Mouse (Mus musculus): ENCODE data around the gene Sbf1. TPM values are rescaled to one million over a fixed set of nuclear protein-coding genes. Genes with fewer than 3 reads are reported as not detected.

The Sbf1 gene
- 92.9 and 101 TPM in 2 replicates for polyA plus RNA-seq (2015; fragmentation: Nextera tagmentation; extraction: Ambion mirVana)

DNA sequence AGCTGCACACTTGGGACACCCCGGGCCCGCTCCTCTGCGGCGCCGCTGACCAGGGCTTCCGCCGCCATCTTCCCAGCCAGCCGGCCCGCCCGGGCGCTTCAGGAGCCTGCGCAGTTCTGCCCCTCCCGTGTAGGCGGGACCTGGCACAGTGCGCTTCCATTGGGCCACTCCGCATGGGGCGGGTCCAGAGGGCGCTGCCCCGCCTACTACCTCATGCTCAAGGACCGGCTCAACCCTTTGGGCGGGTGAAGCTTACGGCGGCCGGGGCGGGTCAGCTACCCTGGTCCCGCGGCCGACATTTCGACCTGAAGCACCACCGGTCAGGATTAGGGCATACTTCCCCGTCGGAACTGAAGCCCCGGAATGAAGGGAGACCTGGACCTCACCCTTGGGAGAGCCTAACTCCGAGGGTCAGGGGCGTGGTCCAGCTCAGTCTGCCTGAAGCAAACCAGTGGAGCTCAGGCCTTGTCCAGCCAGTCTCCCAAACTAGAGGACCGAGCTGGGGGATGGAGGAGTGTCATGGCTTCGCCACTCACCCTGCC lies at the start of gene Sbf1:
Sbf1 (minus strand) TSS at position 122 of the 542 bp plus-strand sequence.
- Histone ChIP-seq H3K9me3 (replicated peaks; ENCODE audit: control insufficient read depth, low read length, poor library complexity, severe bottlenecking) (no peaks in the 10 kb centered on the region), H3K27me3 (ENCODE audit: control insufficient read depth, insufficient read depth, low read depth, low read length) (no peaks in the 10 kb centered on the region), H3K27ac (ENCODE audit: low read length) (peak within 1 kb of the TSS; percentile 50; the same call in 1 of the 2 replicates), H3K4me3 (ENCODE audit: low read depth, low read length) (peak within 1 kb of the TSS; percentile 95), H3K4me1 (ENCODE audit: control insufficient read depth, insufficient read depth, low read length) (peaks cover 31% of the 10 kb centered on the region), H3K4me2 (ENCODE audit: low read length) (peak within 1 kb of the TSS; percentile 97), H3K9ac (ENCODE audit: low read depth, low read length) (peak within 1 kb of the TSS; percentile 92), H3K36me3 (ENCODE audit: control insufficient read depth, insufficient read depth, low read length) (no peaks in the 10 kb centered on the region)
- 1% methylated on average over 32 of the region's 37 CpGs for WGBS
- peak; percentile 99 for ATAC-seq

DNA sequence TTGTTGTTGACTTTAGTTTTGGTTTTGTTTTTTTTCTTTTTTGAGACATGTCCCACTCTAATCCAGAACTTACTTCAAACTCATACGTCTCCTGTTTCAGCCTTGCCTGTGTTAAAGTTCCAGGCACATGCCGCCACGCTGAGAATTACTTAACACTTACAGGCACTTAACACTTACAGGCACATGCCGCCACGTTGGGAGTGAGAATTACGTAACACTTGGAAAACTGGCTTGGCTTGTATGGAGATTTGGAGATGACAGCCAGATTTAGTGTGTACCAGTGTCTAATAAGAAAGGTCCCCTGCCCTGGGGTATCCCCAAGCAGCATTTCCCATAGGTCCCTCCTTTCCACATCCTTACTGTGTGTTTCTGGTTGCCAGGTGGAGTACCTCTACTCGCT lies 47.9 kb upstream of the Sbf1 start:
- no peak overlapping the region for H3K4me2 ChIP-seq (ENCODE audit: low read length)
- H3K36me3 ChIP-seq (ENCODE audit: control insufficient read depth, insufficient read depth, low read length), result peaks cover 32% of the 10 kb centered on the region
- peaks cover 3% of the 10 kb centered on the region for H3K4me1 ChIP-seq (ENCODE audit: control insufficient read depth, insufficient read depth, low read length)
- H3K9me3 ChIP-seq (replicated peaks; ENCODE audit: control insufficient read depth, low read length, poor library complexity, severe bottlenecking), result no peaks in the 10 kb centered on the region
- no peak overlapping the region for H3K9ac ChIP-seq (ENCODE audit: low read depth, low read length)
- H3K4me3 ChIP-seq (ENCODE audit: low read depth, low read length), result no peak overlapping the region
- no peak overlapping the region for H3K27ac ChIP-seq (ENCODE audit: low read length)
- whole genome bisulfite sequencing, result 92% methylated on average over 7 of the region's 7 CpGs
- H3K27me3 ChIP-seq (ENCODE audit: control insufficient read depth, insufficient read depth, low read depth, low read length), result no peaks in the 10 kb centered on the region
- ATAC-seq, result no peak

DNA sequence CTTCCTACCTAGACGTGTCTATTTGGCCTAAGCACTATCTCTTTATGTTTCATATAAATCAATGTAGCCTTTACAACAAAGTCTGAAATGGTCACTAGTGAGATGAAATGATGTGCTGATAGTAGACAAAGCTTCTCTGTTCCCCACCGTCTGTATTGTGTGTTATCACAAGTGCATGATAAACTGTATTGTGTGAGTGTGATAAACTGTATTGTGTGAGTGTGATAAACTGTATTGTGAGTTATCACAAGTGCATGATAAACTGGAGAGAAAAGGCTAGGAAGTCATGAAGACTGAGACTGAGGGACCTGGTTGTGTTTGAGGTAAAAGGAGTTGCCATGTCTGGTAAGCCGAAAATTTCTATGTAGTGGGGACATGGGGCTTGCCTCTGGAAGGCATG lies 43.7 kb upstream of the Sbf1 start:
- ATAC-seq, result no peak

DNA sequence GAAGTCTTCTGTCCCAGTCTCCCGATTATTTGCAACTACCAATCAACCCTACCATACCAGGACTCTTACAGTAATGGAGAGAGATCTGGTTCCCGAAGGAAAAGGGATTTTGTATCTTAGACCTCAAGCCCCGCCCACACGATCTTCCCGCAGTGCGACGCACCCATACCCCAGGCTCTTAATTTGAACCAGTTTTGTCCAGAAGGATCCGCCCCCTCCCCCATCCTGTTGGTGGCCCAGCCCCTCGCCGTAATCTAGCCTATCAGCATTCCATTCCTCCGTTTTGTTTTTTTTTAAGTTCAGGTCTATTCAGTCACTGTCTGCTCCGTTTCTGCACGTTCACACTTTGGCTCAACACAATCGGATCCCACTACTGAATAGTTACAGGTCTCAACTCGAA lies 41.3 kb upstream of the Sbf1 start:
- Histone ChIP-seq H3K4me2 (ENCODE audit: low read length) (peak overlapping the region; percentile 86), H3K9me3 (replicated peaks; ENCODE audit: control insufficient read depth, low read length, poor library complexity, severe bottlenecking) (no peaks in the 10 kb centered on the region), H3K4me3 (ENCODE audit: low read depth, low read length) (peak overlapping the region; percentile 77), H3K27me3 (ENCODE audit: control insufficient read depth, insufficient read depth, low read depth, low read length) (no peaks in the 10 kb centered on the region), H3K9ac (ENCODE audit: low read depth, low read length) (peak overlapping the region; percentile 76), H3K4me1 (ENCODE audit: control insufficient read depth, insufficient read depth, low read length) (peaks cover 29% of the 10 kb centered on the region), H3K27ac (ENCODE audit: low read length) (peak overlapping the region; percentile 75), H3K36me3 (ENCODE audit: control insufficient read depth, insufficient read depth, low read length) (peaks cover 20% of the 10 kb centered on the region; the same call in 1 of the 2 replicates)
- WGBS, result under 1% methylated on average over 15 of the region's 15 CpGs
- 0 out of 2 replicates have a peak, but pooled peaks have one; percentile 13 for ATAC-seq

More for the DNA sequence above, 43.7 kb upstream of the Sbf1 start:
- Histone ChIP-seq H3K9me3 (replicated peaks; ENCODE audit: control insufficient read depth, low read length, poor library complexity, severe bottlenecking) (no peaks in the 10 kb centered on the region), H3K27ac (ENCODE audit: low read length) (no peak overlapping the region), H3K4me1 (ENCODE audit: control insufficient read depth, insufficient read depth, low read length) (peaks cover 29% of the 10 kb centered on the region), H3K27me3 (ENCODE audit: control insufficient read depth, insufficient read depth, low read depth, low read length) (no peaks in the 10 kb centered on the region), H3K4me3 (ENCODE audit: low read depth, low read length) (no peak overlapping the region), H3K36me3 (ENCODE audit: control insufficient read depth, insufficient read depth, low read length) (peaks cover 16% of the 10 kb centered on the region), H3K9ac (ENCODE audit: low read depth, low read length) (no peak overlapping the region), H3K4me2 (ENCODE audit: low read length) (no peak overlapping the region)
- WGBS, result 86% methylated on average over 3 of the region's 3 CpGs

DNA sequence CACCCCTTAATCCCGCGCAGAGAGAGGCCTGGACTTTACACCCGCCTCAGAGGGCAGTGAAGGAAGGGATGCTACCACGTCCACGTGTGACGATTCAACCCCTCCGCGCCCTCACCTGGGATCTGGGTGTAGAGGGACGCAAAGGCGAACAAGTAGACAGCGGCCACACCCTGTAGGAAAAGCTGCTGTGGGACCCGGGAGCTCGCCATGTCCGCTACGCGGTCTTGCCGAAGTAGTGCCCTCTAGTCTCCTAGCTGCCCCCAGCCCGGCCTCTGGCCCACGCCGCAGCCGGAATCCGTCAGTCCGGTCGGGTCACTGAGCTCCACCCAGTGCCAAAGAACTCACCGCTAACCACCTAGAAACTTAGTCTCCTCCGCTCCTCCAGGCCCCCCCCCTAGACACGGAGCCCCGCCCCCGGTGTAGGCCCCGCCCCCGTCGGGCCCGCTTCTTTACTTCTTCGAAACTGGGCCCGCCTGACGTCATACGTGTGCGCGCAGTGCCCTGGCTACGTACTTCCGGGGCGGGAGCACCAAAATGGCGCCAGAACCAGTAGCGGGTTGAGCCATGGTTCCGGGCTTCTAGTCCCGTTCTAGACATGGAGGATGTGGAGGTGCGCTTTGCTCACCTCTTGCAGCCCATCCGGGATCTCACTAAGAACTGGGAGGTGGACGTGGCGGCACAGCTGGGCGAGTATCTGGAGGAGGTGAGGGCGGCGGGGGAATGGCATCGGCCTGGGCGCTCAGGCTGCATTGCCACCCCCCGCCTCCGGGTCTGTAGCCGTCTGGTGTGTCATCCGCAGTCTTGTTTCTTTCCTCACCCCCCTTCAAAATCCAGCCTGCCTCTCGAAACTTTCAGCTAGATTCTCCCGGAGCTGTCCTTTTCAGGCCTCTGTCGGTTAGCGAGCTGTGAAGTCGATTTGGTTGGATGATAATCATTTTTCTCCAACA lies 40.4 kb upstream of the Sbf1 start, which contains the start of the genes Lmf2 and Ncaph2:
Lmf2 (minus strand) TSS at position 419 of the 947 bp plus-strand sequence.
Ncaph2 (plus strand) TSS at position 479 of the 947 bp plus-strand sequence.
- 0% methylated on average over 64 of the region's 64 CpGs for WGBS
- H3K4me1 ChIP-seq (ENCODE audit: control insufficient read depth, insufficient read depth, low read length), result peaks cover 29% of the 10 kb centered on the region
- H3K27ac ChIP-seq (ENCODE audit: low read length), result peak within 1 kb of the TSS; percentile 75
- peaks cover 21% of the 10 kb centered on the region; the same call in 1 of the 2 replicates for H3K36me3 ChIP-seq (ENCODE audit: control insufficient read depth, insufficient read depth, low read length)
- peak; percentile 94 for ATAC-seq
- peak within 1 kb of the TSS; percentile 77 for H3K4me3 ChIP-seq (ENCODE audit: low read depth, low read length)
- H3K27me3 ChIP-seq (ENCODE audit: control insufficient read depth, insufficient read depth, low read depth, low read length), result no peaks in the 10 kb centered on the region
- H3K9ac ChIP-seq (ENCODE audit: low read depth, low read length), result peak within 1 kb of the TSS; percentile 76
- peak within 1 kb of the TSS; percentile 86 for H3K4me2 ChIP-seq (ENCODE audit: low read length)
- no peaks in the 10 kb centered on the region for H3K9me3 ChIP-seq (replicated peaks; ENCODE audit: control insufficient read depth, low read length, poor library complexity, severe bottlenecking)

DNA sequence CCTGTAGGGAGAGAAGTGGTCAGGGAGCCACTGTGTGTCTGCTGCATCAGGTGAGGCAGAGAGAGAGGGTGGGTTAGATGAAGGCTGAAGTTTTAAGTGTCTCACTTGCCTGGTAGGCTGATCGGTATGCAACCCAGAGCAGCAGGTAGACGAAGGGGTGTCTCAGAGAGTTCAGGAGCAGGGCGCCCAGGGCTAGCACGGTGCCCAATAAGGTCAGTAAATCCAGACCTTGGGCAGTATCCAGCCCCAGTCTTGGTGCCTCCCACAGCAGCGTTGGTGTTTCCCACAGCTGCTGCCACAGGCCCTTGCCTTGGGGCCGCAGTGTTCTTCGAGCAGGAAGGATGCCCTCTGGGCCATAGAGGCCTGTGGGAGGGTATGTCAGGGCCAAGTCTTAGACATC lies 39.3 kb upstream of the Sbf1 start:
- 79% methylated on average over 6 of the region's 7 CpGs for WGBS
- Histone ChIP-seq H3K36me3 (ENCODE audit: control insufficient read depth, insufficient read depth, low read length) (peaks cover 21% of the 10 kb centered on the region; the same call in 1 of the 2 replicates), H3K4me3 (ENCODE audit: low read depth, low read length) (peak overlapping the region; percentile 77), H3K4me1 (ENCODE audit: control insufficient read depth, insufficient read depth, low read length) (peaks cover 29% of the 10 kb centered on the region), H3K9ac (ENCODE audit: low read depth, low read length) (peak overlapping the region; percentile 76), H3K4me2 (ENCODE audit: low read length) (peak overlapping the region; percentile 86), H3K27ac (ENCODE audit: low read length) (no peak overlapping the region), H3K9me3 (replicated peaks; ENCODE audit: control insufficient read depth, low read length, poor library complexity, severe bottlenecking) (no peaks in the 10 kb centered on the region), H3K27me3 (ENCODE audit: control insufficient read depth, insufficient read depth, low read depth, low read length) (no peaks in the 10 kb centered on the region)
- ATAC-seq, result no peak

DNA sequence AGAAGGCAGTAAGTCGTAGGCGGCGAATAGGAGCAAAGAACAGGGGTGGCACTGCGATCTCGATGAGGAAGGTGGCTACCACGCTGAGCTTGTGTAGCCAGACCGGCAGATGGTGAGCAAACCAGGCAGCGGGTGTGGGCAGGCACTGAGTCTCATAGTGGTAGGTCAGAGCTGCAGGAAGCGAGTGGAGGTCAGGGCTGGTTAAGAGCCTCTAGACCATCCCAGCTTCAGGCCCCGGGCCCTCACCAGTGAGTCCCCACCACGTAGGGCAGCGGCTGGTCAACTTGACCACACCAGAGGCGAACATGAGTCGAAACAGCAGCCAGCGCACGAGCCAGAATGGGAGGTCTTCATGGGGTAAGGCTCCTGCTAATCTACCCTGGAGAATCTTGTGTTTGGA lies 38.7 kb upstream of the Sbf1 start:
- Histone ChIP-seq H3K27me3 (ENCODE audit: control insufficient read depth, insufficient read depth, low read depth, low read length) (no peaks in the 10 kb centered on the region), H3K9ac (ENCODE audit: low read depth, low read length) (no peak overlapping the region; the same call in 1 of the 2 replicates), H3K36me3 (ENCODE audit: control insufficient read depth, insufficient read depth, low read length) (peaks cover 21% of the 10 kb centered on the region; the same call in 1 of the 2 replicates), H3K4me3 (ENCODE audit: low read depth, low read length) (no peak overlapping the region), H3K9me3 (replicated peaks; ENCODE audit: control insufficient read depth, low read length, poor library complexity, severe bottlenecking) (no peaks in the 10 kb centered on the region), H3K4me1 (ENCODE audit: control insufficient read depth, insufficient read depth, low read length) (peaks cover 29% of the 10 kb centered on the region), H3K27ac (ENCODE audit: low read length) (no peak overlapping the region), H3K4me2 (ENCODE audit: low read length) (no peak overlapping the region)
- WGBS, result 92% methylated on average over 16 of the region's 16 CpGs
- ATAC-seq, result no peak

DNA sequence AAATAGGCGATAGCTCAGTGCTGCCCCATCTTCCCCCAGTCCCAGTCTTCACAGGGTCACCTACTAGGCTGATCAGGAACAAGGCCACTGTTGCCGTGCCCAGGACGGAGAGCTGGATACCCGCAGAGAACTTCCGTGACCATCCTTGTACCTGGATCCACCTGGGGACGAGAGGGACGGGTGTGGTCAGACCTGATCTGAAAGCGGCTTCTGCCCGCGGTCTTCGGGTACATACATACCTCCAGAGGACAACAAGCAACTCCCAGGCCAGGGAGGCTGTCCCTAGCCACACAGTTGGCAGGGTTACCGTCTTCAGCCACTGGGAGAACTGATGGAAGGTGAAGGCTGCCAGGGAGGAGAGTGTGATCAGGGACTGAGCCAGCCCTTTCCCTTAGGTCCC lies 37.7 kb upstream of the Sbf1 start:
- Histone ChIP-seq H3K4me2 (ENCODE audit: low read length) (no peak overlapping the region), H3K27me3 (ENCODE audit: control insufficient read depth, insufficient read depth, low read depth, low read length) (no peaks in the 10 kb centered on the region), H3K36me3 (ENCODE audit: control insufficient read depth, insufficient read depth, low read length) (peaks cover 21% of the 10 kb centered on the region; the same call in 1 of the 2 replicates), H3K4me1 (ENCODE audit: control insufficient read depth, insufficient read depth, low read length) (peaks cover 25% of the 10 kb centered on the region), H3K4me3 (ENCODE audit: low read depth, low read length) (no peak overlapping the region), H3K9me3 (replicated peaks; ENCODE audit: control insufficient read depth, low read length, poor library complexity, severe bottlenecking) (no peaks in the 10 kb centered on the region), H3K27ac (ENCODE audit: low read length) (no peak overlapping the region), H3K9ac (ENCODE audit: low read depth, low read length) (no peak overlapping the region)
- ATAC-seq, result no peak
- WGBS, result 95% methylated on average over 12 of the region's 12 CpGs
